Mouse (Mus musculus) embryonic facial prominence, embryonic 13.5 days (tissue): Measurements from ENCODE around the gene Cwf19l1. TPM values are rescaled to one million over a fixed set of nuclear protein-coding genes. Genes with fewer than 3 reads are reported as not detected.

Source experiments
- ATAC-seq: fragments of 200-750 bp; cut with Nextera tagmentation; 2 replicates; pipeline ENCODE4 v1.8.0; 2017; ENCODE audit warnings: low read depth; ENCODE audit not compliant: insufficient number of reproducible peaks, insufficient read depth, low FRiP score, low TSS enrichment
- H3K27ac ChIP-seq: fragments of 300-500 bp; sonication (generic); 2 replicates; pipeline ENCODE4 v1.5.1; 2015; ENCODE audit warnings: moderate library complexity, mild to moderate bottlenecking, inconsistent platforms
- H3K27me3 ChIP-seq: fragments of 300-500 bp; sonication (generic); 2 replicates; pipeline ENCODE4 v1.6.1; 2015; ENCODE audit warnings: mild to moderate bottlenecking, inconsistent platforms
- H3K36me3 ChIP-seq: fragments of 300-500 bp; sonication (generic); 2 replicates; pipeline ENCODE4 v1.6.1; 2015; ENCODE audit warnings: mild to moderate bottlenecking, inconsistent platforms
- H3K4me1 ChIP-seq: fragments of 300-500 bp; sonication (generic); 2 replicates; pipeline ENCODE4 v1.6.1; 2015; ENCODE audit warnings: inconsistent platforms
- H3K4me2 ChIP-seq: fragments of 300-500 bp; sonication (generic); 2 replicates; pipeline ENCODE4 v1.6.1; 2015; ENCODE audit warnings: moderate library complexity, mild to moderate bottlenecking, inconsistent platforms
- H3K4me3 ChIP-seq: fragments of 300-500 bp; sonication (generic); 2 replicates; pipeline ENCODE4 v1.5.1; 2015; ENCODE audit warnings: mild to moderate bottlenecking, inconsistent platforms
- H3K9ac ChIP-seq: fragments of 300-500 bp; sonication (generic); 2 replicates; pipeline ENCODE4 v1.6.1; 2015; ENCODE audit warnings: mild to moderate bottlenecking, inconsistent platforms
- H3K9me3 ChIP-seq: fragments of 300-500 bp; sonication (generic); 2 replicates; pipeline ENCODE4 v1.6.1; 2016; ENCODE audit warnings: inconsistent platforms
- WGBS: fragments of 180-500 bp; shearing (Covaris S2); methylation state at CpG from one replicate; pipeline ENCODE4 v1.1.7; 2015; ENCODE audit warnings: mixed read lengths; 5-methylcytosine and 5-hydroxymethylcytosine counted together
- polyA plus RNA-seq: library from polyadenylated mRNA; unstranded; fragments of >200 nt; fragmentation: Nextera tagmentation; extraction: Ambion mirVana; gene quantifications from 2 replicates; pipeline ENCODE4 v1.2.1, GENCODE M21; 2015

Gene Cwf19l1
- polyA plus RNA-seq, 1 experiment from 2014 or later, result 34.1 TPM

GRCm38 (mm10) chr19:44076457-44076856 lies 59.2 kb downstream of the Cwf19l1 start:
- WGBS, result 59% methylated on average over 9 of the region's 9 CpGs
- H3K36me3 ChIP-seq, result peaks cover 51% of the 10 kb centered on the region
- H3K4me2 ChIP-seq, result no peak overlapping the region
- H3K4me3 ChIP-seq, result no peak overlapping the region
- H3K9ac ChIP-seq, result no peak overlapping the region
- ATAC-seq, result no peak
- H3K9me3 ChIP-seq, result no peaks in the 10 kb centered on the region
- H3K27me3 ChIP-seq, result no peaks in the 10 kb centered on the region
- H3K27ac ChIP-seq, result no peak overlapping the region
- H3K4me1 ChIP-seq, result no peaks in the 10 kb centered on the region

GRCm38 (mm10) chr19:44074986-44075385 lies 60.7 kb downstream of the Cwf19l1 start:
- Histone ChIP-seq H3K9ac (no peak overlapping the region), H3K36me3 (peaks cover 44% of the 10 kb centered on the region), H3K4me1 (peaks cover 4% of the 10 kb centered on the region; the same call in 1 of the 2 replicates), H3K4me3 (no peak overlapping the region), H3K27ac (no peak overlapping the region), H3K4me2 (no peak overlapping the region), H3K9me3 (no peaks in the 10 kb centered on the region), H3K27me3 (no peaks in the 10 kb centered on the region)
- no peak for ATAC-seq
- WGBS, result 67% methylated on average over 11 of the region's 11 CpGs

GRCm38 (mm10) chr19:44071166-44071565 lies 64.5 kb downstream of the Cwf19l1 start:
- Histone ChIP-seq H3K27ac (no peak overlapping the region), H3K4me3 (no peak overlapping the region), H3K27me3 (no peaks in the 10 kb centered on the region), H3K4me1 (peaks cover 19% of the 10 kb centered on the region; the same call in 1 of the 2 replicates), H3K4me2 (no peak overlapping the region), H3K9me3 (no peaks in the 10 kb centered on the region), H3K36me3 (peaks cover 15% of the 10 kb centered on the region), H3K9ac (no peak overlapping the region)
- ATAC-seq, result no peak
- 58% methylated on average over 5 of the region's 5 CpGs for WGBS

- Histone ChIP-seq H3K9me3 (no peaks in the 10 kb centered on the region), H3K4me3 (peak overlapping the region; percentile 81), H3K27me3 (no peaks in the 10 kb centered on the region), H3K4me2 (peak overlapping the region; percentile 86), H3K9ac (peak overlapping the region; percentile 85), H3K36me3 (peaks cover 12% of the 10 kb centered on the region; the same call in 1 of the 2 replicates), H3K4me1 (peaks cover 19% of the 10 kb centered on the region; the same call in 1 of the 2 replicates), H3K27ac (peak overlapping the region; percentile 48; the same call in 1 of the 2 replicates)
- no peak; the same call in 1 of the 2 replicates for ATAC-seq
- WGBS, result 8% methylated on average over 4 of the region's 4 CpGs
These were observed 65.8 kb downstream of the Cwf19l1 start for GRCm38 (mm10) chr19:44069914-44070232.

GRCm38 (mm10) chr19:44069121-44069913 lies 66.4 kb downstream of the Cwf19l1 start, which contains the start of gene Erlin1:
TSS of gene Erlin1 (minus strand) at chr19:44069785.
- under 1% methylated on average over 75 of the region's 75 CpGs for WGBS

GRCm38 (mm10) chr19:44068232-44068631 lies 67.4 kb downstream of the Cwf19l1 start:
- no peak for ATAC-seq
- H3K27ac ChIP-seq, result no peak overlapping the region
- H3K9ac ChIP-seq, result peak overlapping the region; percentile 85; the same call in 1 of the 2 replicates
- H3K4me2 ChIP-seq, result peak overlapping the region; percentile 86
- WGBS, result 77% methylated on average over 4 of the region's 4 CpGs
- H3K9me3 ChIP-seq, result no peaks in the 10 kb centered on the region
- no peaks in the 10 kb centered on the region for H3K27me3 ChIP-seq
- peak overlapping the region; percentile 81 for H3K4me3 ChIP-seq
- peaks cover 24% of the 10 kb centered on the region for H3K36me3 ChIP-seq
- H3K4me1 ChIP-seq, result peaks cover 19% of the 10 kb centered on the region; the same call in 1 of the 2 replicates

More at GRCm38 (mm10) chr19:44069121-44069913, 66.4 kb downstream of the Cwf19l1 start, which contains the start of gene Erlin1:
- peak within 1 kb of the TSS; percentile 81 for H3K4me3 ChIP-seq
- H3K4me2 ChIP-seq, result peak within 1 kb of the TSS; percentile 86
- peaks cover 17% of the 10 kb centered on the region for H3K36me3 ChIP-seq
- H3K9me3 ChIP-seq, result no peaks in the 10 kb centered on the region
- H3K4me1 ChIP-seq, result peaks cover 19% of the 10 kb centered on the region; the same call in 1 of the 2 replicates
- peak within 1 kb of the TSS; percentile 85 for H3K9ac ChIP-seq
- H3K27me3 ChIP-seq, result no peaks in the 10 kb centered on the region
- H3K27ac ChIP-seq, result peak within 1 kb of the TSS; percentile 48; the same call in 1 of the 2 replicates
- ATAC-seq, result peak; percentile 86

DNA sequence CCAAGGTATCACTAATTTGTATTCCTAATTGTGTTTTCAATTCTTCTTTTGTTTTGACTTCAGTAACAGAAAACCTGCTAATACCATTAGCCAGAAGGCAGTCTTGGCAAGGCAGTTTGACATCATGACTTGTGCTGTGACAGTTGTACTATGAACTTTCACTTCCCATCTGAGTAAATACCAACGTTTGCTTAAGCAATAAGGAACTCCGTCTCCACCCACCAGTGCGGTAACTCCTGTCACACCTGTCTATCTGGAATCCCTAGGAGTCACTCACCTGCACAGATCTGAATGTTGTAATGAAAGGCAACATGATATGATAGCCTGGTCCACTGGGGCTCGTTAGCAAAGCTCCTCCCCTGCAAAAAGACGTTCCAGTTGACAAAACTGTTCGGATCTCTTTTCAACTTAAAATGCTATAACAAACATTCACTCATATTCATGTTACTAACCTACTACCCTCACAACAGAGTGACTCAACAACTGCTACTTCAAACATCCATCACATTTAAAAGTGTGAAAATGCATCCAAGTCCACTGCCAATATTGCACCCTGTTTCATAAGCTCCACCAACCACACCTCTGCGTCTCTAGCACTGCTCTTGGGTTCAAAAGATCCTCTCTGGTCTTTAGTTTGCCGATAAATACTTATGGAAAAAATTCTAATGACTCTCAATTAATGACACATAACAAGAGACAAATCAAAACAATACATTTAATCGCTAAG lies 68.2 kb downstream of the Cwf19l1 start:
- no peak for ATAC-seq
- peaks cover 23% of the 10 kb centered on the region for H3K36me3 ChIP-seq
- no peak overlapping the region; the same call in 1 of the 2 replicates for H3K4me2 ChIP-seq

GRCm38 (mm10) chr19:44064734-44065133 lies 70.9 kb downstream of the Cwf19l1 start:
- Histone ChIP-seq H3K4me3 (no peak overlapping the region), H3K9ac (no peak overlapping the region), H3K4me2 (no peak overlapping the region), H3K36me3 (peaks cover 41% of the 10 kb centered on the region), H3K27me3 (no peaks in the 10 kb centered on the region), H3K27ac (no peak overlapping the region), H3K4me1 (peaks cover 15% of the 10 kb centered on the region; the same call in 1 of the 2 replicates), H3K9me3 (no peaks in the 10 kb centered on the region)
- WGBS, result 93% methylated on average over 2 of the region's 2 CpGs
- no peak for ATAC-seq

More for the DNA sequence above, 68.2 kb downstream of the Cwf19l1 start:
- H3K9ac ChIP-seq, result no peak overlapping the region
- peaks cover 19% of the 10 kb centered on the region; the same call in 1 of the 2 replicates for H3K4me1 ChIP-seq
- H3K27ac ChIP-seq, result no peak overlapping the region
- H3K4me3 ChIP-seq, result no peak overlapping the region
- H3K27me3 ChIP-seq, result no peaks in the 10 kb centered on the region
- WGBS, result 69% methylated on average over 9 of the region's 9 CpGs
- no peaks in the 10 kb centered on the region for H3K9me3 ChIP-seq

DNA sequence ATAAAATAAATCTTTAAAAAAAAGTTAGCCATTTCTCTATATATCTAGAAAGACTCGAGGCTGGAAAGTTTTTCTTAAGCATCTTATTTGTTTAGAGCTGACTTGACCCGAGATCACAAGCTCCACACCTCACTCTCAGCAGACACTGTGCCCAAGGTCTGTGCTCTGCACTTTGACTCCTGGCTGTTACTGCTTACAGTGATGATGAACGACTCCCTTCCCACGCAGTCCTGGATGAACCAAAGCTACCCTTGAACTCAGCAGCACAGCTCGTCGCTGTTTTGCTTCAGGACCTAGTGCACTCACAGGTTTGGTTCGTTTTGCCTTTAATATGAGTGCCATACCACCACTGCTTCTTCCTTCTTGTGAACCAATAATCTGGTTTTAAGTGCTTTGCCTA lies 71.9 kb downstream of the Cwf19l1 start:
- Histone ChIP-seq H3K4me3 (no peak overlapping the region), H3K4me2 (no peak overlapping the region), H3K9ac (no peak overlapping the region), H3K27ac (no peak overlapping the region), H3K4me1 (peaks cover 14% of the 10 kb centered on the region; the same call in 1 of the 2 replicates), H3K9me3 (no peaks in the 10 kb centered on the region), H3K36me3 (peaks cover 46% of the 10 kb centered on the region), H3K27me3 (no peaks in the 10 kb centered on the region)
- 91% methylated on average over 7 of the region's 7 CpGs for WGBS
- ATAC-seq, result no peak

DNA sequence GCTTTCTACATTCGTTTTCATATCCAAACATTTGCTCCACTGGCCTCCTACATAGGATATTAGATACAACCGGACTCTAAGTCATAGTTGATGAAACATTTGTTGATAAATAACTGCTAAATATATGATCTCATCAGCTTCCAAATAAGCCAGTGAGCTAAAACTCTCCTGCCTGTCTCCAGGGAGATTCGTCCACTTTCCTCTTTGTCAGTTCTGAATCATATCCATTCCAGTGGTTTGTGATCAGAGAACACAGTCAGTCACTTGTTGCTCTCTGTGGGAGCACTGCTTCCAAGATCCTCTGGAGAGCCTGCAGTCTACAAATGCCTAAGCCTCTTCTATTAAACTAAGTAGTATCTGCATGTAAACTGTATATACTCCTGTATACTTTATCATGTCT lies 75.5 kb downstream of the Cwf19l1 start:
- no peak for ATAC-seq
- H3K4me1 ChIP-seq, result no peaks in the 10 kb centered on the region
- H3K9me3 ChIP-seq, result no peaks in the 10 kb centered on the region
- H3K9ac ChIP-seq, result no peak overlapping the region
- no peak overlapping the region for H3K27ac ChIP-seq
- 88% methylated on average over 3 of the region's 3 CpGs for WGBS
- H3K27me3 ChIP-seq, result no peaks in the 10 kb centered on the region
- H3K4me2 ChIP-seq, result no peak overlapping the region
- H3K4me3 ChIP-seq, result no peak overlapping the region
- peaks cover 65% of the 10 kb centered on the region for H3K36me3 ChIP-seq
